Mouse (Mus musculus): ENCODE results near the gene Itga3. TPM values are rescaled to one million over a fixed set of nuclear protein-coding genes. Genes with fewer than 3 reads are reported as not detected.

The Itga3 gene
- polyA plus RNA-seq, 1 experiment from 2014 or later, result 26.1 TPM

DNA sequence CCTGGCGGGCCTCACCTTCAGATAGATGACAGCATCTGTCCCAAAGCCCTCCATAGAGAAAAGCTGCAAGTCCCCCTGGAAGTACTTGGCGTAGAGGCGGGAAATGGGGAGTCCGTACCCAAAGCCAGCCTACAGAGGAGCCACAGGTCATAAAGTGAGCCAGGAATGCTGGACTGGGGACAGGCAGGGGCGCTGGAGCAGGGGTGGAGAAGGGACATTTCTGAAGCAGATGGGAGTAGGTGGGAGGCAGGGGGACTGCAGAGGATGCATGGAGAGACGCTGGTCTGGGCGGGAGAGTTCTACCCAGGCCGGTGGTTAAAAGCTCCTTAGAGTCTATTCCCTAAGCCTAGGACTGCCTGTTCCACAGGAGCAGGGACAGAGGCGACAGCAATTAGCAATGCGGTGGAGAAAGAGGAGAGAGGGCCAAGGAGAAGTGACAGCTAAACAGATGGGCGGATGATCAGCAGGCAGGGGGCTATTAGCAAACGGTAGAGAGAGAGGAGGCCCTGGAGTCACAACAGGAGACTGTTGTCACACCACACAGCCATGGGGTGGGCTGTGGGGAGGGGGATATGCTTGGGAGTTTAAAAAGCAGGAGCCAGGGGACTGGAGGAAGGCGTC, 48.6 kb downstream of the Itga3 start:
- H3K4me3 ChIP-seq (replicated peaks; ENCODE audit: low read depth, low read length), result no peak overlapping the region
- H3K4me1 ChIP-seq (replicated peaks; ENCODE audit: insufficient read depth, low read length), result peaks cover 21% of the 10 kb centered on the region; the same call in 1 of the 2 replicates
- H3K36me3 ChIP-seq (ENCODE audit: insufficient read depth, low read length), result 0 out of 2 replicates have a peak, but pooled peaks cover 14% of the 10 kb centered on the region
- no peak for TF ChIP-seq CTCF (IDR thresholded peaks at IDR 0.05; ENCODE audit: low read depth)
- no peak overlapping the region for H3K4me2 ChIP-seq (ENCODE audit: low read length)
- no peaks in the 10 kb centered on the region for H3K9me3 ChIP-seq (replicated peaks; ENCODE audit: low read length)
- H3K27me3 ChIP-seq (ENCODE audit: insufficient read depth, low read length), result no peaks in the 10 kb centered on the region
- H3K27ac ChIP-seq, result no peak overlapping the region
- ATAC-seq (replicated peaks; ENCODE audit: low FRiP score, low read depth) (no peak), DNase-seq (ENCODE audit: low spot score) (no peak)
- 37% methylated on average over 13 of the region's 13 CpGs for WGBS
- no peak overlapping the region for H3K9ac ChIP-seq (ENCODE audit: low read depth, low read length)

DNA sequence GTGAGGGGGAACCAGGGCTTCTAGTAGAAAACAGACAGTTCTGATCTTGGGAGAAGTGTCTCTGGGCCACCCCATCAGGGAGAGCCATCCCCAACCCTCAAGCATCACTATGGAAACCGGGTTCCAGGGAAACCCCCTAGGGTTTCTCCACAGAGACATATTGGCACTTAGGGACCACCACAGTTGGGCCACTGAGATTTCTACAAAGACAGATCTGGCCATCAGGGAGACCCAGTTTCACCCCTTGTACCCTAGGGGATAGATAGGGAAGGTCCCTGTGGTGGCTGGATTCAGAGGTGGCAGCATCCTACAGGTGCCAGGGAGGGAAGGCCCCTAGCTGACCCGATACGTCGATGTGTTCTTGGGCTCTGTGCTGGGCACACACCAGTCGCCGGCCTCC, 49.8 kb downstream of the Itga3 start:
- H3K4me1 ChIP-seq (replicated peaks; ENCODE audit: insufficient read depth, low read length), result peaks cover 21% of the 10 kb centered on the region; the same call in 1 of the 2 replicates
- H3K27ac ChIP-seq, result no peak overlapping the region
- H3K27me3 ChIP-seq (ENCODE audit: insufficient read depth, low read length), result no peaks in the 10 kb centered on the region
- H3K9ac ChIP-seq (ENCODE audit: low read depth, low read length), result no peak overlapping the region
- H3K36me3 ChIP-seq (ENCODE audit: insufficient read depth, low read length), result peaks cover 14% of the 10 kb centered on the region; the same call in 1 of the 2 replicates
- H3K4me3 ChIP-seq (replicated peaks; ENCODE audit: low read depth, low read length), result no peak overlapping the region
- no peak for ATAC-seq (replicated peaks; ENCODE audit: low FRiP score, low read depth)
- no peak for TF ChIP-seq CTCF (IDR thresholded peaks at IDR 0.05; ENCODE audit: low read depth)
- no peak overlapping the region for H3K4me2 ChIP-seq (ENCODE audit: low read length)
- 95% methylated on average over 6 of the region's 6 CpGs for WGBS
- DNase-seq (ENCODE audit: low spot score), result no peak
- no peaks in the 10 kb centered on the region for H3K9me3 ChIP-seq (replicated peaks; ENCODE audit: low read length)

DNA sequence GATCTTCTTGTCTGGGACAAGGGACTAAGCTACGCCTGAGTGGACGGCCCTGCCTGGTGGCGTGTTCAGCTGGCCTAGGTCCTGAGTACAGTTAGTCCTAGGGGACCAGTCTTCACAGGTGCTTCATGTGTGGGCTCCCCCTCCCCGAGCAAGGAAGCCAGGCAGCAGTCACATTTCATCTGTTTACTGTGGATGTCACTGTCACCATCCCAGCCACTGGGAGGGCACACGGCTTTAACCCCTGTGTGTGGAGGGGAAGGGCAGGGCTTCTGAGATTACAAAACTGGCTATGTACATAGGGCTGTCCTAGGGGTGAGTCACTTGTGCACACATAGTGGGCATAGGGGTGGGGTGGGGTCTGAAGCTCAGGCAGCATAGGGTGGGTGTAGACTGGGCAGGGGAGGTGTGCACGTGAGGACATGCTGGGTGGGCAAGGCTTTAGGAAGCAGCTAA, 50.5 kb downstream of the Itga3 start:
- Histone ChIP-seq H3K4me3 (replicated peaks; ENCODE audit: low read depth, low read length) (no peak overlapping the region), H3K9ac (ENCODE audit: low read depth, low read length) (no peak overlapping the region), H3K27ac (peak overlapping the region; percentile 47; the same call in 1 of the 2 replicates), H3K4me2 (ENCODE audit: low read length) (no peak overlapping the region), H3K9me3 (replicated peaks; ENCODE audit: low read length) (no peaks in the 10 kb centered on the region), H3K36me3 (ENCODE audit: insufficient read depth, low read length) (peaks cover 14% of the 10 kb centered on the region; the same call in 1 of the 2 replicates), H3K4me1 (replicated peaks; ENCODE audit: insufficient read depth, low read length) (peaks cover 21% of the 10 kb centered on the region; the same call in 1 of the 2 replicates), H3K27me3 (ENCODE audit: insufficient read depth, low read length) (no peaks in the 10 kb centered on the region)
- no peak for TF ChIP-seq CTCF (IDR thresholded peaks at IDR 0.05; ENCODE audit: low read depth)
- DNase-seq (ENCODE audit: low spot score), result no peak
- 35% methylated on average over 6 of the region's 6 CpGs for WGBS
- peak; percentile 44; the same call in 1 of the 2 replicates for ATAC-seq (replicated peaks; ENCODE audit: low FRiP score, low read depth)

DNA sequence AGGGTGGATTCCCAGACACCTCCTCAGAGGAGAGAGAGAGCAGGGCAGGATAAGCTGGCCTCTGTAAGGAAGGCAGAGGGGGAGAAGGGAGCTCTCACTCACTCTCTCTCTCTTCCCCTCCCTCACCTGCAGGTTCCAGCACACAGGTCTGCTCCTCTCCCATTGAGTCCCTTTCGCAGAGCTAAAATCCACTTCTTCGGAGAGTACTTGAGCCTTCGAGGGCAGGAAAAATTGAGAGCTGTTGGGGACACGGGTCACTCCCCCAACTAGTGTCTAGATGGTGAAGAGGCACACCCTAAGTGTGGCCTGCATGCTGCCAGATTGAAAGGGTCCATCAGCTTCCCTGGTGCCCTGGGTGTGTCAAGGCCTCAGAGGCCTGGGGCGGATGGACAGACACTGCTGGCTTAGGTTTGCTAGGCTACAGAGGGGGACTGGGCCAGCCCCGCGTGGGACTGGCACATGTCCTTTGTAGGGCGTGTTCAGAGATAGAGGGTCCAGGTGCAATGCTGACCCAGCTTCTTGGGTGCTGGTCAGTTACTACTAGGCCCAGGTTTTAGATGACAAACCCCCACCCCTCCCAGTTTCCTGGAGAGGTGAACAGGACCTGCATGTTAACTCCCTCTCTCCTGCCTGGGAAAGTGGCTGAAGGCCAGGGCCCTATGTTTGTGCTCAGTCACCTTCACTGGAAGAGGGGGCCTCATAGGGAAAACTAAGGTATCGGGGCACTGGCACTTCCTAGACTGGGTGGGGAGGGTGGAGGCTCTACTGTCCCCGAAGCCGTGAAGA, 51.2 kb downstream of the Itga3 start:
- no peak for TF ChIP-seq CTCF (IDR thresholded peaks at IDR 0.05; ENCODE audit: low read depth)
- peaks cover 21% of the 10 kb centered on the region; the same call in 1 of the 2 replicates for H3K4me1 ChIP-seq (replicated peaks; ENCODE audit: insufficient read depth, low read length)
- H3K27ac ChIP-seq, result peak overlapping the region; percentile 47
- no peak overlapping the region for H3K4me2 ChIP-seq (ENCODE audit: low read length)
- H3K36me3 ChIP-seq (ENCODE audit: insufficient read depth, low read length), result peaks cover 14% of the 10 kb centered on the region; the same call in 1 of the 2 replicates
- 66% methylated on average over 11 of the region's 11 CpGs for WGBS
- DNase-seq (ENCODE audit: low spot score), result no peak
- H3K27me3 ChIP-seq (ENCODE audit: insufficient read depth, low read length), result no peaks in the 10 kb centered on the region
- H3K9me3 ChIP-seq (replicated peaks; ENCODE audit: low read length), result no peaks in the 10 kb centered on the region
- no peak overlapping the region for H3K4me3 ChIP-seq (replicated peaks; ENCODE audit: low read depth, low read length)
- no peak overlapping the region for H3K9ac ChIP-seq (ENCODE audit: low read depth, low read length)
- ATAC-seq (replicated peaks; ENCODE audit: low FRiP score, low read depth), result peak; percentile 11; the same call in 1 of the 2 replicates

DNA sequence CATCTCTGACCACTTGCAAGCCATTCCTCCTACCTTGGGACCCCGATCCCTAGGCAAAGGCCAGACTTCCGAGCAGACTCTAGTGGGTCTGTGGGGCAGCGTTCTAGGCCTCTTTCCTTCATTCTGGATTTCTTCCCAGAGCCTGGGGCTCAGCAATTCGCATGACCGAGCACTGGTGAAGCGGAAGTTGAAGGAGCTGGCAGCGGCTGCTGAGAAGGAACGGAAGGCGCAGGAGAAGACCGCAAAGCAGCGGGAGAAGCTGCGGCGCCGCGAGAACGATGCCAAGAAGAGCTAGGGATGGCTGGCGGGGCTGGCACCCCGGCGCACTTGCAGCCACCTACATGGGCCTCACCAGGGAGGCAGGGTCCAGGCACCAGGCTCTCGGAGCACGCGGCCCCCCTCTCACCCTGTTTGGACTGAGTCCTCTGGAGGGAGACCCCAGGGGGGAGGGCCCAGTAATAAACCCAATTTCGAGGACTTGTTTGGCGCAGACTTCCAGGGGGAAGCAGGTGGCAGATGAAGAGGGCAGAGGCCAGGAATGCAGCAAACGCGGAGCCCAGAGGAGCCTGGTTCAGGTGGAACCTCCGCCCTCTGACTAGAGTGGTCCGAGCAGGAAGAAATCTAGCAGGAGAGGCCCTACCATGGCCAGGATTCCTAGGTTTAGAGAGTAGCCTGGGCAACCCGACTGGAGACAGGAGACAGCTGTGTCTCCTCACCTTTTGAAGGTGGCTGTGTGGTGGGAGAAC, 52.0 kb downstream of the Itga3 start:
- peak; percentile 46 for DNase-seq (ENCODE audit: low spot score)
- Histone ChIP-seq H3K36me3 (ENCODE audit: insufficient read depth, low read length) (peaks cover 14% of the 10 kb centered on the region; the same call in 1 of the 2 replicates), H3K9ac (ENCODE audit: low read depth, low read length) (no peak overlapping the region), H3K4me2 (ENCODE audit: low read length) (no peak overlapping the region), H3K4me3 (replicated peaks; ENCODE audit: low read depth, low read length) (no peak overlapping the region), H3K27ac (peak overlapping the region; percentile 47), H3K27me3 (ENCODE audit: insufficient read depth, low read length) (no peaks in the 10 kb centered on the region), H3K4me1 (replicated peaks; ENCODE audit: insufficient read depth, low read length) (peaks cover 21% of the 10 kb centered on the region; the same call in 1 of the 2 replicates), H3K9me3 (replicated peaks; ENCODE audit: low read length) (no peaks in the 10 kb centered on the region)
- 43% methylated on average over 29 of the region's 29 CpGs for WGBS
- peak; percentile 8; the same call in 1 of the 2 replicates for ATAC-seq (replicated peaks; ENCODE audit: low FRiP score, low read depth)
- TF ChIP-seq CTCF (IDR thresholded peaks at IDR 0.05; ENCODE audit: low read depth), result no peak

DNA sequence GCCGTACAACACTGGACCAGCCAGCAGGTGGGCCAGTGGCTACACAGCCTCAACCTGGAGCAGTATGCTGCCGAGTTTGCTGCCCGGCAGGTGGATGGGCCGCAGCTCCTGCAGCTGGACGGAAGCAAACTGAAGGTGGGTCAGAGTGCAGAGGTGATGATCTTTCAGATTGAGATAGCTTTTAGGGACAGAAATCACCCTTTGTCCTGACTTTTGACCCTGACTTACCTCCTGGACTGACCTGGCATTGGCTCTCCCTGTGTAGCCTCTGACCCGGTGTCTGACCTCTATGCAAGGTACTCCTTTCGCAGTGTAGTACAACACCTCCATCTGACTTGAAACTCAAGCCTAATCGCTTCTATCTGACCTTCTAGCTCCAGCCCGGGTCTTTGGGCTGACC, 53.1 kb downstream of the Itga3 start:
- ATAC-seq (replicated peaks; ENCODE audit: low FRiP score, low read depth) (no peak), DNase-seq (ENCODE audit: low spot score) (no peak)
- Histone ChIP-seq H3K4me2 (ENCODE audit: low read length) (no peak overlapping the region), H3K4me3 (replicated peaks; ENCODE audit: low read depth, low read length) (no peak overlapping the region), H3K4me1 (replicated peaks; ENCODE audit: insufficient read depth, low read length) (peaks cover 21% of the 10 kb centered on the region; the same call in 1 of the 2 replicates), H3K36me3 (ENCODE audit: insufficient read depth, low read length) (peaks cover 14% of the 10 kb centered on the region; the same call in 1 of the 2 replicates), H3K9ac (ENCODE audit: low read depth, low read length) (no peak overlapping the region), H3K27me3 (ENCODE audit: insufficient read depth, low read length) (no peaks in the 10 kb centered on the region), H3K9me3 (replicated peaks; ENCODE audit: low read length) (no peaks in the 10 kb centered on the region), H3K27ac (no peak overlapping the region)
- WGBS, result 94% methylated on average over 9 of the region's 9 CpGs
- TF ChIP-seq CTCF (IDR thresholded peaks at IDR 0.05; ENCODE audit: low read depth), result no peak
